Mouse (Mus musculus) thymus, postnatal 0 days (tissue): Measurements from ENCODE around the gene Fbxo40. TPM values are rescaled to one million over a fixed set of nuclear protein-coding genes. Genes with fewer than 3 reads are reported as not detected.

Experiments used
- DNase-seq: peaks from one replicate; pipeline ENCODE4 v3.0.0-alpha.2; 2015; ENCODE audit warnings: low spot score
- polyA plus RNA-seq: library from polyadenylated mRNA; unstranded; fragments of >200 nt; fragmentation: Nextera tagmentation; extraction: Ambion mirVana; gene quantifications from 2 replicates; pipeline ENCODE4 v1.2.1, GENCODE M21; 2015

Fbxo40 gene
- polyA plus RNA-seq, 1 experiment from 2014 or later = 0.27 TPM

- no peak for DNase-seq
These were observed 64.9 kb downstream of the Fbxo40 start for GRCm38 (mm10) chr16:36925351-36925750.

GRCm38 (mm10) chr16:36924312-36924711 is 66.0 kb downstream of the Fbxo40 start:
- no peak for DNase-seq

GRCm38 (mm10) chr16:36921980-36922379 is 68.3 kb downstream of the Fbxo40 start:
- DNase-seq = peak; percentile 43

GRCm38 (mm10) chr16:36921067-36921613 is 69.1 kb downstream of the Fbxo40 start:
- DNase-seq = no peak

GRCm38 (mm10) chr16:36920410-36920809 is 69.9 kb downstream of the Fbxo40 start:
- no peak for DNase-seq

- no peak for DNase-seq
These were observed 71.8 kb downstream of the Fbxo40 start for GRCm38 (mm10) chr16:36918505-36918904.

- no peak for DNase-seq
These were observed 76.1 kb downstream of the Fbxo40 start for GRCm38 (mm10) chr16:36914195-36914594.

Other genes starting within 250 kb of the Fbxo40 start
- 1.1 and 1.4 TPM in 2 replicates for gene Slc15a2, start 205.5 kb downstream of the Fbxo40 start, polyA plus RNA-seq
- 20.4 and 22.8 TPM in 2 replicates for gene Iqcb1, start 162.1 kb downstream of the Fbxo40 start, polyA plus RNA-seq
- 5.3 and 5.8 TPM in 2 replicates for gene Eaf2, start 115.5 kb downstream of the Fbxo40 start, polyA plus RNA-seq
- gene Golgb1, start 115.3 kb downstream of the Fbxo40 start, polyA plus RNA-seq = 50.2 and 63.9 TPM in 2 replicates
- 144 and 146 TPM in 2 replicates for gene Hcls1, start 55.5 kb downstream of the Fbxo40 start, polyA plus RNA-seq
- 4.7 and 6.8 TPM in 2 replicates for gene Polq, start 21.3 kb upstream of the Fbxo40 start, polyA plus RNA-seq